Mouse (Mus musculus) left cerebral cortex, postnatal 4 days (tissue): ENCODE measurements around the gene Phf23. TPM values are rescaled to one million over a fixed set of nuclear protein-coding genes. Genes with fewer than 3 reads are reported as not detected.

Experiments used
- DNase-seq: peaks from one replicate; pipeline ENCODE4 v3.0.0-alpha.2; 2022
- intact Hi-C: fragments of 180-260 bp; cut with DNase I; formaldehyde crosslinking; loops from one replicate; pipeline ENCODE4 v1.15.1; 2025
- total RNA-seq, 2 experiments: library from RNA; stranded (reverse); gene quantifications; 2 replicates each; pipeline ENCODE4 v1.2.3; 2021

Phf23 gene
- total RNA-seq, 2 experiments from 2014 or later: 46.2 to 48.7 TPM

DNA sequence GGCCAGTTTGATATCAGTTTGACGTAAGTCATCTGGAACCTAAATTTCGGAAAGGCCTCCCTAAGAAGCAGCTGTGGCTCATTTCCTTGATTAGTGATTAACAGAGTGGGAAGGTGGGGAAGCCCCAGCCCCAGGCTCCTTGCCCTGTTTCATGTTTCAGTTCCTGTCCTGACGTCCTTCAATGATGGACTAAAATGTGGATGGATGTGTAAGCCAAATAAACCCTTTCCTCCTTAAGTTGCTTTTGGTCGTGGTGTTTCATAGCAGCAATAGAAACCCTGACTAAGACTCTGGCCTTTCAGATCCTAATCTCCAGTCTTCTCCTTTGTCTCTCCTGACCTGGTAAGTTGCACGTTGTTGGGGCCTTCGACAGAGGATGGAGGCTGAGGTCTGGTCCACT, 25.4 kb upstream of the Phf23 start:
- DNase-seq: no peak
- intact Hi-C loops: no loop called here

DNA sequence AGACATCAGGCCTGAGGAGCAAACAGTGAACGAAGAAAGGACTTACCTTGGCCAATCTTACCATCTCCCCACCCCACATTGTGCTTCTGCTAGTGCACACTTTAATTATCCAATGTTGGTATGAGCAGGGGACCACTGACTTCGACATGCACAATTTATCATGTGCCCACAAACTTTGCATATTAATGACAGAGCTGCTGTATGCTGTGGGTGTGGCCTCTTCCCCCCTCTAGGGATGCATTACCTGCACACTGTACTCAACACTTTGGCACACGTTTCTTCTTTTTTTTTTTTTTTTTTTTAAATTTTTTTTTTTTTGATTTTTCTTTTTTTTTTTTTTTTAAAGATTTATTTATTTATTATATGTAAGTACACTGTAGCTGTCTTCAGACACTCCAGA, 24.8 kb upstream of the Phf23 start:
- intact Hi-C loops: no loop called here
- no peak for DNase-seq

DNA sequence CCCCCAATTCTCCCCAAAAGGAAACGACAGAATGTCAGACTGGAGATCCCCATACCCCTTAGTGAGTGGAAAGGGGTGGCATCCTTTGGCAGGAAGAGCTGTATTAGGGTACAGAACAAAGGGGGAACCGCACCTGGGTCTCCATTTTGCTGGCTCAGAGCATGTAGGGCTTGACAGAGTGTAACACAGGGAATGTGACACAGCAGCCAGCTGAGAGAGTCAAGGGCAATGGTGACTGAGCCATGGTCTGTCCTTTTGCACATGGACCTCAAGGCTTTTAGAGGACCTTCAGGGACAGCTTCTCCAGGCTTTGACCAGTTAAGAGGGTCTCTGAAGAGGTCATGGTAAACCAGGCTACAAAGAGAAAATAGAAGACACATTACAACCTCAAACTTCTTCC, 20.7 kb upstream of the Phf23 start:
- no peak for DNase-seq
- intact Hi-C loops: no loop called here

DNA sequence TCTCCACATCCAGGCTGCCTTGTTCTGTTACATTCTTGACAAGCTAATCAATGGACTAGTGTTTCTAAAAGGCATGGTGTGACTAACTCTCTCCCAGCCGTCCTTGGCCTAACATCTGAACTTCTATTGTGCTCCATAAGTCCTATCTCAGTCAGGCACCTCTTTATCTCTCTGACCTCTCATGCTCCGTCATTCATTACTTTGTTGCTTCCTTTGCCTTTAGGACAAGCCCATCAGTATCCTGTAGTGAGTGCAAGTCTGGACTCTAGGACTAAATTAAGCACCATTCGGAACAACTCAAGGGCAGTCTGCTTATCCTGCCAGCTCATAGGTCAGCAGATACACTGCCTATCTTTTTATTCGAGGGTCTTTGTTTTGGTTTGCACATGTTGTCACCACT, 19.3 kb upstream of the Phf23 start:
- intact Hi-C loops: no loop called here
- DNase-seq: no peak

DNA sequence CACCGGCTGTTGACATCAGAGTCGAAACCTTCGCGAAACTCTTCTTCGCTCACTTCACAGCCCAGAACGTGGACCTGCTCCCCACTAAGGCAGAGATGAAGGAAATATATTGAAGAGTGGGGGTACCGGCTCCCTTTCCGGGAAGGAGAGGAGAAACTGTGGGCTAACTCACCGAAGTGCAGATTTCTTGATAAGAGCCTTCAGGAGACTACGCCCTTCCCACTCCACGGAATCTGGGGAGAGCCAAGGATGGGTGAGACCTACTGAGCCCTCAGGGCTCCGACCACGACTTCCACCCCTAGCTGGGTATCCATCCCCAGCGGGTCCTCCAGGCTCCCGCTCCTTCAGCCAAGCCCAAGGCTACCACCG, 15.8 kb upstream of the Phf23 start:
- intact Hi-C loops: loop anchor here (10.0 kb wide), 1 partner anchor 45 kb away; the partner anchor contains the start of gene Ybx2
- DNase-seq: no peak

DNA sequence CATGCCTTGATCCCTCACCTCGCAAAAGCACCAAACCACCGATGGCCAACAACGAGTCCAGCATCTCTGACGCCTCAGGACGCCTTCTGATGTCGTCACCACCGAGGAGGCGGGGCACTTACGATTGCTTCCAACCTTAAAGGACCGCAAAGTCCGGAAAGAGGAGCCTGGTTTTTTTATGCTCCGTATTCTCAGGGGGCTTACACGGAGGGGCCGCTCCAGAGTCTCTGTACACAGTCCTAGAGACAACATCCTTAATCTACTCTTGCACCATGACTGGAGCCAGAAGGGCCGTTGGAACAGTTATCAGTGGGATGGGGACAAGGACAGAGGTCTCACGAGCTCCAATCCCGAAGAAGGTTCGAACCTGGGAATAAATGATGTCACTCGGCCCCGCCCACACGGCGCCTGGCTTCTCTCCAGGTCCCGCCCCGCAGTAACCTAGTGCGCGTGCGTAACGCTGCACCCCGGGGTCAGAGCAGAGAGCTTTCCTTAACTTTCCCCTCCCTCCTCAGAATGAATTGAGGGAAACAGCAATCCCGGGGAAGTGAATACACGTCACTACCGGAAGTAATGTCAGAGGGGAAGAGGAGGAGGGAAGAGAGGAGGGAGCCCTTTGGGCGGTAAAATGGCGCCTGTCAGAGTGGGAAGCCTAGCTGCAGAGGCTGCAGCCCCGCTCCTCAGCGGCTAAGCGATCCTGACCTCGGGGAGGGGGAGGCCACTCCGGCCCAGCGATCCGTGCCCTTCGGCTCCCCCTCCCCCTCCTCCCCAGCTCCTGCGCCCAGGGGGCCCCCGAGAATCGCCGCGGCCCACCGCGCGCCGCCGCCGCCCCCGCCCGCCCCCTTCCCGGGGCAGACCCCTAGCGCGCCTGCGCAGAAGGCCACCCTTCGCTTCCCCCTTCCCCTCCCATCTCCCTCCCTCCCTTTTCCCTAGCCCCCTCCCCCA, 15.1 kb upstream of the Phf23 start:
- intact Hi-C loops: loop anchor here (10.0 kb wide), 1 partner anchor 46 kb away; the partner anchor contains the start of gene Ybx2
- DNase-seq: peak; percentile 97

DNA sequence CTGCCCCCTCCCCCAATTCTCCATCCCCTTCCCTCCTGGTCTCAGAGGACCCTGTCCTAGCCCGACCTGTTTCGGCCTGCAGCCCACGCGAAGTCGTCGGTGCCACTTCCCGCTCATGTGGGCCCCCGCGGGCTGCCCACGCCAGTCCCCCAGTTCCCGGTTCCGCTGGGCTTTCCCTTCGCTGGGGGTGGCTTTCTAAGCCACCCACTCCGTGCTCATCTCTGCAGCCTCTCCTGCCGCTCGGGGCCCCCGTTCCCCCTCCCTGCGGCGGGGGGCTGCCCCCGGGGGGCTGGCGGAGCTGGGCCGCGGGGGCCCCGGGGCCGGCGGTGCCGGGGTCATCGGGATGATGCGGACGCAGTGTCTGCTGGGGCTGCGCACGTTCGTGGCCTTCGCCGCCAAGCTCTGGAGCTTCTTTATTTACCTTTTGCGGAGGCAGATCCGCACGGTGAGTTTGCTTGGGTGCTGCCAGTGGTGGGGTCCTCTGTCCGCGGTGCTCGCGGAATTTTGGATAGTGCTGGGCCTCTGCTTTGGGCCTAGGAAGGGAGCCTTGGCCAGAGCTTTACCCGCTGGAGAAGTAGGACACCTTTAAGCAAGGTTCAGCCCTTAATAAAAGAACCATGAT, 14.3 kb upstream of the Phf23 start, which contains the start of gene Ctdnep1:
Ctdnep1 (plus strand) TSS at position 16 of the 622 bp plus-strand sequence.
- DNase-seq: no peak
- intact Hi-C loops: loop anchor here (10.0 kb wide), 1 partner anchor 46 kb away; the partner anchor contains the start of gene Ybx2

DNA sequence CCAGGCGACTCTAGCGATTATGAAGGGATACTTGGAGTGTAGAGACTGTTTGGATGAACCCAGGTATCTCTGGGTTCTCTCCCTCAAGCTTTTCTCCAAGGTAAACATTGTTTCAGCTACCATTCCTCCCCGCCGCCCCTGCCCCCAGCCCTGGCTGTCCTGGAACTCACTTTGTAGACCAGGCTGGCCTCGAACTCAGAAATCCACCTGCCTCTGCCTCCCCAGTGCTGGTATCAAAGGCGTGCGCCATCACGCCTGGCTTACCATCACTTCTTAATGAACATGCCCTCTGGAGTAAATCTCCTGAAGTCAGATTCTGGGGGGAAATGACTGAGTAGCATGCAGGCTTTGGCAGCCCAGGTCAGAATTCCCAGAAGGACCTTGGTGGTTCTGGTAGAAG, 13.4 kb upstream of the Phf23 start, which contains the start of gene Elp5:
Elp5 (minus strand) TSS at position 293 of the 400 bp plus-strand sequence.
- intact Hi-C loops: loop anchor here (10.0 kb wide), 1 partner anchor 47 kb away; the partner anchor contains the start of gene Ybx2
- DNase-seq: no peak

DNA sequence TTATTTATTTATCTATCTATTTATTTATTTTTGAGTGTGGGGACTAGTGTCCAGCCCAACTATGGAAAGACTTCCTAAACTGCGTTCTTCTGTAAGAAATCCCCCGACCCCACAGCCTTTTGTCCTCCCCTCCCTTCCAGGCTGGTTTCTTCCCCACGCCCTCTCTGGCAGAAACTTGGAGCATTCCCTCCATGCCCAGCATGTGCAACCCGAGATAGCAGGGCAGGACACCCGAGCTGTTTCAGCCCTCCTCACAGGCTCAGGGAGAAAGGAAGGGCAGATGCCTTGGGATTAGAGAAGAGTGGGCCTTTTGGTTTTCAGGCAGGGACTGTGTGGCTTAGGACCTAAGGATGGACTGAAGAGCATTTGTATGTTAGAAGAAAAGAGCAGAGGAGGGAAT, 12.7 kb upstream of the Phf23 start:
- DNase-seq: no peak
- intact Hi-C loops: loop anchor here (10.0 kb wide), 1 partner anchor 48 kb away; the partner anchor contains the start of gene Ybx2

DNA sequence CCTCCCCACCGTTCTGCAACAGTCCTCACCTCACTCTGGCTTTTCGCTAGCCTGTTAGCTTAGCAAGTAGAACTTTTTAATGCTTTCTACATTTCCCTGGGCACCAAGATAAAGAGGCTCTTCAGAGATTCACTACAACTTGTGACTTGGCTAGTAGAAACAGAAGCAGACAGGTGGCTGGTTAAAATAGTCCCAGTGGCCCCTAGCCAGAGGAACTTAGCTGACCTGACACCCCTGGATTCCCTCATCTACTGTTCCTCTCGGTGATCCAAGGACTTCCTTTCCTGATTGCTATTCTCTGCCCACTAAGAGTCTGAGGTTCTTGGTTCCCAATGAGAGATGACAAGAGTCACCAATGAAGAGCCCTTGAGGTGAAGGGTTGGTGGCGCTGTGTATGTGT, 12.2 kb upstream of the Phf23 start:
- no peak for DNase-seq
- intact Hi-C loops: loop anchor here (10.0 kb wide), 1 partner anchor 49 kb away; the partner anchor contains the start of gene Ybx2

DNA sequence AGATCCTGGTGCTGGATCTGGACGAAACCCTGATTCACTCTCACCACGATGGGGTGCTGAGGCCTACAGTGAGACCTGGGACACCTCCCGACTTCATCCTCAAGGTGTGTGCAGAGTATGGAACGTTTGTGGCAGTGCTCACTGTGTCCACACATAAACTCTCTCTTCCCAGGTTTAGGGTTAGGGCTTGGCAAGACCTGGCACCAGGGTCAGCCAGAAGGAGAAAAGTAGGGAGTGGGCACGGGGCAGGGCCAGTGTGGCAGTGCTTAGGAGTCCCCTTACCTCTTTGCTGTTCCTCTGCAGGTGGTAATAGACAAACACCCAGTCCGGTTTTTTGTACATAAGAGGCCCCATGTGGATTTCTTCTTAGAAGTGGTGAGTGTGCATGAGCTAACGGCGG, 11.1 kb upstream of the Phf23 start:
- intact Hi-C loops: loop anchor here (10.0 kb wide), 1 partner anchor 50 kb away; the partner anchor contains the start of gene Ybx2
- DNase-seq: no peak

DNA sequence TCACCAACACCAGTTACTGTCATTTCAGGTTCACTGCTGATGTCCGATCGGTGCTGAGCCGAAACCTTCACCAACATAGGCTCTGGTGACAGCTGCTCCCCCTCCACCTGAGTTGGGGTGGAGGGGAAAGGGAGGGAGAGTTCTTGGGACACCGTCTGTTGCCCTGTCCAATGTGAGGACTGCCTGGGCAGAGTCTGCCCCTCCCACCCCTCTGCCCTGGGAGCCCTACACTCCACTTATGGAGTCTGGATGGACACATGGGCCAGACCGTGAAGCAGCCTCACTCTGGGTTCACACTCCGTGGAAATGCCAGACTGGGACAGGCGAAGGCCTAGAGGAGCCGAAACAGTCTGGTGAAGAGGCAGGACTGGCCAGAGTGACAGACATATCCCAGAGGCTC, 5.6 kb upstream of the Phf23 start:
- DNase-seq: no peak
- intact Hi-C loops: loop anchor here (10.0 kb wide), 1 partner anchor 55 kb away; the partner anchor contains the start of gene Ybx2

DNA sequence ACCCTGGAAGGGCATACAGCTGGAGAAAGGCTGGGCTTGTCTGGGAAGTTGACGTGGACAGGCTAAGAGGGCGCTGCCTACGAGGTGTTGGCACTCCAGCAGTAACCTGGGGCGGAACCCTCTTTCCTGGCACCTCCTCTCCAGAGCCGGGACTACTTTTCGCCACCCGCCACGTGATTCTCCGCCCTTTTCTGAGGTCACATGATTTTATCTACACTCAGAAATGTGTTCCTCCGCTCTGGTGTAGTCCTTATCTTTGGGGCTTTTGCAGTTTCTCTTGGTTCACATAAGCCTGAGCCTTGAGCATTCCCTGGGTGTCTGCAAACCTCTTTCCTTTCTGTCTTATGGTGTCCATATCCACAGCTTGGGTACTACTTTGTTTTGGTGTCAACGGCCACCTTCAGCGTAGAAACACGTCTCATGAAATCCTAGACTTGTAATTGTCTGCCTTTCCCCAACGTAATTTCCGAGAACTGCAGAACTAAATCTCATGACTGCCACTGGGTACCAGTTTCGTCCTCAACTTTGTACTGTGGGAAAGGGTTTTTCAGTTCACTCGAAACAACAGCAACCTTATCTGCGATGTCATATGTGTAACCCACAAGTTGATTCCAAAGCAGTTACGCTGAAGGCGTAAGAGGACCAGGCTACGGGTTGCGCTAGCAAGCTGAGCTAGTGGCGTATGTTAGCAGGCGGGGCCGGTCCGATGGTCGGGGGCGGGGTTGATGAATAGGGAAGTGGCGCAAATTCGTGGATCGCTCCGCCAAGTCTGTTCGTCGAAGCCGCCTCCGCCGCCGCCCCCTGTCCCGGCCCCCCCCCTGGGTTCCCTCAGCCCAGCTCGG, 4.5 kb upstream of the Phf23 start, which contains the start of gene Gabarap:
Gabarap (plus strand) TSS at position 294 of the 842 bp plus-strand sequence.
- DNase-seq: peak; percentile 97
- intact Hi-C loops: no loop called here

DNA sequence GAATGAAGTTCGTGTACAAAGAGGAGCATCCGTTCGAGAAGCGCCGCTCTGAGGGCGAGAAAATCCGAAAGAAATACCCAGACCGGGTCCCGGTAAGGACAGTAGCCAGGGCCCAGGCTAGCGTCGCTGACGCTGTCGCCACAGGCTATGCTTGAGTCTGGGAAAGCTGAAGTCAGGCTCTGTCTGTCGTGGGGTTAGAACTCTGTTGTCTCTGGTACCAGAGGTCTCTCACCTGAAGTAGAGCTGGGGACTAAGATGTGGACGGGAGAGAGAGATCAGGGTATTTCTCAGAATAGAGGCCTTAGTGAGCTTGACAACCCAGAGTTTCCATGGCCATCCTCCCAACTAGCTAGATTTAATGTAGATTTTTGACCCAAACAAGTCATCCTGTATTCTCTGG, 3.9 kb upstream of the Phf23 start:
- intact Hi-C loops: no loop called here
- no peak for DNase-seq

DNA sequence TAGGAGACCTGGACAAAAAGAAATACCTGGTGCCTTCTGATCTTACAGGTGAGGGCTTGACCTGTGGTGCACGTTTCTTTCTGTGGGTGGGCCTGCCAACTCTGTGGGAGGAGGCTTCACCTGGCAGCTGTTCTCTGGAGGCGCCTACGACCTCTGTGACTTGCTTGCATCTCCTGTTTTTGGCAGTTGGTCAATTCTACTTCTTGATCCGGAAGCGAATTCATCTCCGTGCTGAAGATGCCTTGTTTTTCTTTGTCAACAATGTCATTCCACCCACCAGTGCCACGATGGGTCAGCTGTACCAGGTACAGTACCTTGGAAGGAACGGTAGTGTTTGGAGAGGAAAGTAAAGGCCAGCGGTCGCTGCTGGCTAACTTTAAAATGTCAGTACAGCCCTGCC, 3.2 kb upstream of the Phf23 start:
- intact Hi-C loops: no loop called here
- DNase-seq: no peak

DNA sequence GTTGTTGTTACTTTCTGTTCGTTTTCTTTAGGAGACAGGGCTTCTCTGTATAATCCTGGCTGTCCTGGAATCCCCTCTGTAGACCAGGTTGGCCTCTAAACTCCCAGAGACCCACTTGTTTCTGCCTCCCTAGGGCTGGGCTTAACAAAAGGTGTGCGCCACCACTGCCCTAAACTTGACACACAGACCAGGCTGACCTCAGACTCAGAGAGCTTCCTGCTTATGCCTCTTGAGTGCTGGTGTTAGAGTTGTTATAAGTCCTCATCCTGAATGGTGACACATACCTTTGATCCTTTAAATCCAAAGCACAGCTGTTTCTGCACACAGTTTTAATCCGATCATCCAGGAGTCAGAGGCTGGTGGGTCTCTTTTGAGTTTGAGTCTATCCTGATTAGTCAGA, 2.6 kb upstream of the Phf23 start:
- intact Hi-C loops: no loop called here
- no peak for DNase-seq

DNA sequence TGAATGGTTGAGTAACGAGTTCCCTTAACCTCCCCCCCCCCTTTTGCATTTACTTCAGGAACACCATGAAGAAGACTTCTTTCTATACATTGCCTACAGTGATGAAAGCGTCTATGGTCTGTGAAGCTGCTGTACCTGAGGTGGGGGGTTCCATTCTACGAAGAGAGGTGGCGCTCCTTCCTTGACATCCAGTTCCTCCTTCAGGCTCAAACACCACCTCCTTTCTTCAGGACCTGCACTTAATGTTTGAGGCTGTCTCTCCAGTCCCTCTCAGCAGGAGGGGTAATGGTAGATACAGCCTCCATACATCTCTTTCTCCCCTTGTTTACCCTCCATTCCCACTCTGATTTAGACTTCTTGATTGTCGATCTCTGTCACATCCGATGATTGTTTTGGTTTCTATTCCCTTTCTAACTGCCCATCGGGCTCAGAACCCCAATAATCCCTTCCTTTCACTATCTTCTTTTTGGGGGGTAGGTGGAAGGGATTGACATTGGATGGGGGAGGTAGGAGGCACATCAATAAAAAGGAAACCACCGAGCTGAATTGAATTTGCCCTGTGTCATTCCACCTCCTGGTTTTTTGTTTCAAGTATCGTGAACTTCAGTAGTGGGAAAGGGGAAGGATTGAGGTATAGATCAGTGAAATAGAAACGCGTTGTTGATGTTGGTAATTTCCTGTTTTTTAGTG, 1.0 kb upstream of the Phf23 start:
- DNase-seq: no peak
- intact Hi-C loops: no loop called here

DNA sequence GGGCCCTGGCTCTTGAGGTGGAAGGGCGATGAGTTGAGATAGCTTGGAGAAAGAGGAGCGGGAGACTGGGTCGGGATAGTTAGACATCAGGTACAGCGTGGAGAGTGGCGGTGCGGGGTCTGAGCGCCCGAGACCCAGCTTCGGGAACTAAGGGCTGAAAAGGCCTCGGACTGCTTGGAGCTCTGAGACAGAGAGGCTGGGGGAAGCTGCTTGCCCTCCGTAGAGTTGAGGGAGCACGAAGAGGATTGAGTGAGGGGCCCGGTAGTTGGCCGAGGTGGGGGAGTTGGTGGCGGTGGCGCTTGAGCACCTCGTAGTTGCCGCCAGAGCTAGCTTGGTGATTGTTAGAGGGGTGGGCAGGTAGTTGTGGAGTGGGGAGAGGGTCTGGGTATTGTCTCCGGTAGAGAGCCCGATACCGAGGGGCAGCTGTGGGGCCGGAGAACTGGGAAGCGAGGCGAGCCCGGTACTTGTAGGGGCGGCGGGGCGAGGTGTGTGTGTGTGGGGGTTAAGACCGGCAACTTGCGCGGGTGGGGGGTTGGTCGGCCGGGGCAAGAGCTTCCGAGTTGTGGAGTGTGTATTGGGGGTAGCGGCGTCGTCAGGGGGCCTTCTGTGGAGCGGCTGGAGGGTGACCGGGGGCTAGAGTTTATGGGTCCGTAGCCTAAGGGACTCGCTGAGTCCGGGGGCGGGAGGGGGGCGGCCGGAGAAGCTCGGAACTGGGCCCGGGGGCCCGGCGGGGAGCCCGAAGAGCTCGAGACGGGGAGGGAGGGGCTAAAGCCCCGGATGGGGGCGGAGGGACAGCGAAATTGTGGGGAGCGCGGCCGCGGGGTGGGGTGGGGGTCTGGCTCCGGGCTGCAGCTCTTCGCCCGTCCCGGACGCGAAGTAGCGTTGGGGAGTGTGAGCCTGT, 834 bp downstream of the Phf23 start:
- intact Hi-C loops: no loop called here
- DNase-seq: peak; percentile 78

DNA sequence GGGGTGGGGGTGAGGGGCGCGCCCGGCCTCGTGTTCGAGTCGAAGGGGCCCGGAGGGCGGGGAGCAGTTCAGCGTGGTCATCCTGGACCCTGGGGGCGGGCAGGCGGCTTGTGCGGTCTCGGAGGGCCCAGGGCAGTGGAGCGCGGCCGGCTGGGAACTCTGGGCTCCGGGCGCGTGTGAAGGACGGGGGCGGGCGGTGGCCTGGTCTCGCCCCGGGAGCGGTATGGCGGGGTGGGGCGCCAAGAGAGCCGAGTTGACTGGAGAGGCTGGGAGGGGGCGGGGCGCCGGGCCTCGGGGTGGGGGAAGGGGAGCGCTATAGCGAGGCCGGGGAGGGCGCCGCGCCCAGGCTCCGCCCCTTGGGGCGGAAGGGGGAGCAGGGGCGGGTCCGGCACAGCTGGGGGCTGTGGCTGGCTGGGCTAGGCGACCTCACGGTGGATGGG, 1.5 kb downstream of the Phf23 start:
- intact Hi-C loops: no loop called here
- DNase-seq: peak; percentile 87
